ENCODE assay signal across 25 mouse cellular contexts in the genomic region with DNA sequence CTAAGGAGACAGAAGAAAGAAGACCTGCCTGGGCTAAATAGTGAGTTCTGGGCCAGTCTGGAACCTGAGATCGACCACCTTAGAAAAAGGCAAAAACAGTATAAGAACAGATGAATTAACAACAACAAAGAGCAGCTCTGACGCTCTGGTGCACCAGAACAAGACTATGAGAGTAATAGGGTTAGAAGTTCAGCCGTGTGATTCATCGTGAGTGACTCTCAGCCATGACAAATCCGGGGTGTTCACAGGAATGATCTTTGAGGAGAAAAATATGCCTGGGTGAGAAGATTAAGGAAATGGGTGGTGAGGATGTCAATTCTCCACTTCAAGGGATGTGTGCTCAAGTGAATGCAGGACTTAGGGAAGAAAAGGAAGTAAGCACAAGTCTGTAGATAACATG. TPM values are rescaled to one million over a fixed set of nuclear protein-coding genes. Genes with fewer than 3 reads are reported as not detected.
"Had no signal": no experiment of that assay in that cellular context is flagged by ENCODE, and none has a peak within 500 bp of the region (broad histone marks: within the 10 kb centered on the region; RNA-seq: fewer than 3 reads in every experiment).

No protein-coding gene starts in this region.

- DNase-seq: kidney, postnatal 25 days; layer of hippocampus, postnatal 36 days; liver, embryonic 13.5 days; lung, adult 2 months; lung, postnatal 14 days; lung, postnatal 4 days; midbrain, embryonic 14.5 days; right cerebral cortex, postnatal 25 days; spleen, adult 18-20 months; thymus, postnatal 4 days had no signal

- H3K4me2 ChIP-seq: liver, embryonic 13.5 days; midbrain, embryonic 11.5 days; stomach, embryonic 15.5 days had no signal

- H3K27ac ChIP-seq: kidney, postnatal 0 days; layer of hippocampus, adult 2 months; left cerebral cortex, adult 2 months; liver, embryonic 13.5 days; stomach, embryonic 15.5 days had no signal

- H3K27me3 ChIP-seq: liver, embryonic 13.5 days; stomach, embryonic 15.5 days had no signal

- H3K9me3 ChIP-seq: liver, embryonic 13.5 days; stomach, embryonic 15.5 days had no signal

- H3K4me3 ChIP-seq: layer of hippocampus, adult 2 months; left cerebral cortex, adult 2 months; liver, embryonic 13.5 days; stomach, embryonic 15.5 days had no signal

- H3K4me1 ChIP-seq: liver, embryonic 13.5 days; stomach, embryonic 15.5 days had no signal

- H3K36me3 ChIP-seq: liver, embryonic 13.5 days; stomach, embryonic 15.5 days had no signal

- H3K9ac ChIP-seq: liver, embryonic 13.5 days; stomach, embryonic 15.5 days had no signal

RNA-seq across cellular contexts. Expression of gene Tmprss11g, which starts 6.9 kb away (rescaled TPM):
- polyA plus RNA-seq: kidney, embryonic 14.5 days; kidney, postnatal 0 days; large intestine, adult 2 months; limb, embryonic 11.5 days; limb, embryonic 14.5 days; liver, adult 2 months; liver, embryonic 13.5 days; liver, embryonic 16.5 days; midbrain, embryonic 11.5 days; midbrain, embryonic 14.5 days; midbrain, postnatal 0 days; neural tube, embryonic 11.5 days; neural tube, embryonic 14.5 days had no signal

RNA-seq across cellular contexts. Expression of gene Tmprss11a, which starts 42.7 kb away (rescaled TPM):
- polyA plus RNA-seq: kidney, embryonic 14.5 days; large intestine, adult 2 months; limb, embryonic 11.5 days; limb, embryonic 14.5 days; liver, adult 2 months; liver, embryonic 13.5 days; liver, embryonic 16.5 days; lung, embryonic 16.5 days; midbrain, embryonic 11.5 days; midbrain, embryonic 14.5 days; midbrain, postnatal 0 days; neural tube, embryonic 11.5 days; neural tube, embryonic 14.5 days had no signal
